Mouse (Mus musculus): ENCODE data around the gene Rep15.

GRCm38 (mm10) chr6:147053785-147054646, 21.6 kb downstream of the Rep15 start:
- TF ChIP-seq CTCF (IDR thresholded peaks at IDR 0.05; ENCODE audit: extremely low read depth, insufficient read length, insufficient replicate concordance, low read depth, low read length) (no peak), POLR2A (IDR thresholded peaks at IDR 0.05; ENCODE audit: low read depth, low read length) (no peak)
